Mouse (Mus musculus) mouse trophoblast stem cell (cell line): Measurements from ENCODE around the gene Bphl.
"Not testable (repeated sequence)": the region's sequence is repeated elsewhere in the genome, so short reads cannot be mapped to it uniquely, and the experiment has no call there.

Source experiments
- in situ Hi-C, 2 experiments: fragments of 300-500 bp; cut with MseI, MboI; formaldehyde crosslinking; loops; 2 replicates in 1 of 2; 3 replicates in 1 of 2; pipeline ENCODE4 v1.15.1; 2025

The Bphl gene

GRCm38 (mm10) chr13:34087052-34087812, 49.8 kb downstream of the Bphl start:
- in situ Hi-C loops, result no loop called here

- in situ Hi-C loops, result not testable (repeated sequence)
Observed at GRCm38 (mm10) chr13:34088201-34088649, 50.8 kb downstream of the Bphl start.

DNA sequence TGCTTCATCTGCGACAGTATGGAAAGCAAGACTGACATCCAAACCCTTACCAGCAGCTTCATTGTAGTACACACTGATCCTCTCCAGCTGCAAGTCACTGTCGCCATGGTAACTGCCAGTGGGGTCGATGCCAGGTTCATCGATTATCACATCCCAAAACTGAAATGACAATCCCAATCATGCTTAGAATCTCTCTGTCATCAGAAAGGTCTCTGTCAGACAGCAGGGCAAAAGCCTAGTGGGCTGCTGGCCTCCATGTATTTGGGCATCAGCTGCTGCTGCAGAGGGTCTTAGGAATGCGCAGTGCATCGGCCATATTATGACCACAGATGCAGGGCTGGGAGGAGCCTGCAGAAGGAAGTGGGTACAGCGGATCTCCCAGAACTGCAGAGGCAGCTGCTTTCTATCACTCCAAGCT, 51.5 kb downstream of the Bphl start:
- in situ Hi-C loops, result no loop called here

DNA sequence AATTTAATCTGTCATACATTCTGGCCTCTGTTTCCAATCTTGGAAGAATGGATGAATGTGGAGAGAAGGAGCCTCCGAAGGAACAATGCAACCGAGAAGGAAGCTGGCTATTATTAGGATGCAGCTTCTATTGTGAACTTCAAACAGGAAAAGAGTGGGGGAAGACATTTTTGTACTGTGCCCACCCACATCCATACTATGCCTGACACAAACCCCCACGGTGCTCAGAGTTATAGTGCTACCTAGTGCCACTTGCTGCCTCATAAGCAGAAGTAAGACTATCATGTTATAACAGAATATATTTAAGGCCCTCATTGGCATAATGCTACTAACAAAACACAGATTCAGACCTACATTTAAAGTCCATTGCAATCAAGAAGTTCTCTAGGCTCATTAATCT, 52.0 kb downstream of the Bphl start:
- in situ Hi-C loops, result no loop called here

DNA sequence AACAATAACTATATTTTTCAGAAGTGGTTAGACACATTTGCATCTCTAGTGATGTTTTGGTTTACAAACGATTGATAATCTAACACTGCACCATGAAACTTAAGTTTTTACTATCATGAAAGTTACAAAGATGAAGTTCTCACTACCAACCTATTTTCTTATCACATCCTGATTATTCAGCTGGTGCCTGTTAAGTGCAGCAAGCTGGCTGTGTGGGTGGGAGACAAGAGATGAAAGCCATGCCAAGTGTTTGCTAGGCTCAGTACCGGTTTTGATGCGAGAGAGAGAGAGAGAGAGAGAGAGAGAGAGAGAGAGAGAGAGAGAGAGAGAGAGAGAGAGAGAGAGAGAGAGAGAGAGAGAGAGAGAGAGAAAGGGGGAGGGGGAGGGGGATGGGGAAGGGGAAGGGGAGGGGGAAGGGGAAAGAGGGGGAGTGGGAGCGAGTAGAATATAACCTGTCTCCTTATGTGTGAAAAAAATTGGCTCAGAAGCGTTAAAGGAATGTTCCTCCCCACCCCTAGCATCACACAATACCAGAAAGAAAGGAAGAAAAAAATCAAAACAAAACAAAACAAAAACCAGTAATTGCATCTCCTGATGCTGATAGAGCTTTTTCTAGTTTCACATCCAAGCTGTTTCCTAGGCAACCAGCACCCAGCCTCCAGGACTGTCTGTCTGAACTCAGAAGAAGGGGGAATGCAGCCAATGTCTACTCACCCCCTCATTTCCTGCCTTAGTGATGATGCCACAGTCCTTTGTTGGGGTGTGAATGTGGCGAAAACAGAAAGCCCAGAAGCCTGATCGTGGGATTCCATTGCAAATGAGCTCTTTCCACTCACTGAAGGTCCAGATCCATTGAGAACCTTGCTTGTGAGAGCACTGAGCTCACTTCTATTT, 58.4 kb downstream of the Bphl start:
- in situ Hi-C loops, result no loop called here

- in situ Hi-C loops, result no loop called here
Observed at GRCm38 (mm10) chr13:34096455-34096854, 59.1 kb downstream of the Bphl start.

- in situ Hi-C loops, result no loop called here
Observed at GRCm38 (mm10) chr13:34097086-34097485, 59.7 kb downstream of the Bphl start.

DNA sequence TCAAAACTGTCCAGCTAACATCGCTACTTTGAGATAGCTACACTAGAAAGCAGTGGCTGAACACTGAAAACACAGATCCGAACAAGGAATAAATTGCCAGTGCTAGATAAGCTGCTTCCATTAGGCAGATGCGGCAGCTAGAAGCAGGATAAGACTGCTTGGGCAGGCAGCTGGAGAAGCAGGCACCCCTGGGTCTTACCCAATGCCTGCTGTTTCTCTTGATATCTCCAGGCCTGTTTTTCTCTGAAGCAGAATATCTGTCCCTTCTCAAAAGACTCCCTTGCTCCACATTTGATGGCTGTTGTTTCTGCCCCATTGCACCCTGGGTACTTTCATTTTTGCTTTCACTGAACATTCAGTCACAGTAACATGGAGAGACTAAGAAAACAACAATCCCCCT, 63.3 kb downstream of the Bphl start:
- in situ Hi-C loops, result no loop called here

- in situ Hi-C loops, result no loop called here
Observed at GRCm38 (mm10) chr13:34101247-34101646, 63.9 kb downstream of the Bphl start.

DNA sequence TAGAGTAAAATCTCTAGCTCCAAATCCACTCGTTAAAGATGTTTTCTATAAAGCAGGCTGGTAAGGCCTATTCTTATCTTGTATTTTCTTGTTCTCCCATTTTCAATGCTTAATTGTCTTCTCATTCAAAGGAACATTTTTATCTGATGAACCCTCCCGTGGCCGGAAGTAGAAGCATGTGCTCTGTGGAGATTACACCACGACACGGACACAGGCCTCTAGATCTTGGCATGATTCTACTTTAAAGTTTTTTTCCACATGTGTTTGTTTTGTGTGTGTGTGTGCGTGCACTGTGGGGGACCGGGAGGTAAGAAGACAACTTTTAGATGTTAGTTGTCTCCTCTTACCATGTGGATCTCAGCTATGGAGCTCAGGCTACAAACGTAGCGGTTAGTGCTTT, 64.5 kb downstream of the Bphl start:
- in situ Hi-C loops, result no loop called here

DNA sequence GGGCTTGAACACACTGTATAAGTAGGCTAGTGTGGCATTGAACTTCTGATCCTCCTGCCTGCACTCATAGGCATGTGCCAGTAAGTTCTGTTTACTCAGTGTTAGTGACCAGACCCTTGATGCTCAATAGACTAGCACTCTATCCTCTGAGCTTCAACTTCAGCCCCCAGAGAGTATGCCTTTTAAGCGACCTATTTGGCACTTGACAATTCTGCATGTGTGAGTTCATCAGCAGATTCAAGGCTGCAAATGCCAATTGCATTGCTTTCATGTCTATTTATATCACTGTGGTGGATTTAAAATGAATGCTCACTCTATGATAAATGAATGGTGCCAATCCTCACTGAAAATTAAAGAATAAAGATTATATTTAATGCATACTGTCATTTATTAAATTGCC, 68.0 kb downstream of the Bphl start:
- in situ Hi-C loops, result no loop called here

DNA sequence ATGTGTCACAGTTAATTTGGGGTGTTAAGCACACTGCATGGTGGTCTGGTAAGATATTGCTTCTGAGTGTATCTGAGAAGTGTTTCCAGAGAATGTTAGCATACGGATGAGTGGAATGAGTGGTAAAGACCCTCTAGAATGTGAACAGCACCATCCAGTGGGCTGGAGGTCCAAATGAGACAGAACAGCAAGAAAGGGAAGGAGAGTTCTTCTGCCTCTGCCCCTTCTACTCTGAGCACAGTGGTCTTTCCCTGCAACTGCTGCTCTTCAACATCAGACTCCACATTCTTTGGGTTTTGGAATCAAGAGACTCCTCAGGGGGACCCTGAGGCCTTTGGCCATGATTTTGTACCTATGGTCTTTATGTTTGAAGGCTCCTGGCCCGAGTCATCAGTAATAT, 68.9 kb downstream of the Bphl start:
- in situ Hi-C loops, result no loop called here

GRCm38 (mm10) chr13:34106999-34107398, 69.6 kb downstream of the Bphl start:
- in situ Hi-C loops, result no loop called here

DNA sequence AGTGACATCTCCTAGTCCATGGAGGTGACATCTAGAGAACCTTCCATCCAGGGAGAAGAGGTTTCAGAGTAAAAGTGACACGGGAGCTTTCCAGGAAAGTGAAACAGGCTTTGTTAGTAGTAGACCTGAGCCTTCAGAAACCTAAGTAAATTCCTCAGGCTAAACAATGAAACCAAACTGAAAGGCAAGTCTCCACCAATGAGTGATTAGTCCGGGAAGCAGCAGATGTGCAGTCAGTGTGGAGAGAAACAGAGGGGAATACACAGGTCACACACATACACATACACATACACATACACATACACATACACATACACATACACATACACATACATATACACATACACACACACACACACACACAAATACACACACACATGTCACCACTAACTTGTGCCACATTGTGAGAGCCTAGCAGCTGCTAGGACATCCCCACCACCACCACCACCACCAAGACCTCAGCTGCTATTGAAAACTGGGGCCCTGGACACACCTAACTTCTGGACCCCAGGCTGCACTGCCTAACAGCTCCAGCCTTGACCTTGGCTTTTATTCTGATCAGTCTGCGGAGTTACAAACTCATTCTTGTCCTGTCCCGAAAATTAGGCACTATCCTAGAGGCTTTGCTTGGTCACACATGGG, 71.8 kb downstream of the Bphl start:
- in situ Hi-C loops, result no loop called here

- in situ Hi-C loops, result no loop called here
Observed at GRCm38 (mm10) chr13:34109677-34110058, 72.3 kb downstream of the Bphl start.

DNA sequence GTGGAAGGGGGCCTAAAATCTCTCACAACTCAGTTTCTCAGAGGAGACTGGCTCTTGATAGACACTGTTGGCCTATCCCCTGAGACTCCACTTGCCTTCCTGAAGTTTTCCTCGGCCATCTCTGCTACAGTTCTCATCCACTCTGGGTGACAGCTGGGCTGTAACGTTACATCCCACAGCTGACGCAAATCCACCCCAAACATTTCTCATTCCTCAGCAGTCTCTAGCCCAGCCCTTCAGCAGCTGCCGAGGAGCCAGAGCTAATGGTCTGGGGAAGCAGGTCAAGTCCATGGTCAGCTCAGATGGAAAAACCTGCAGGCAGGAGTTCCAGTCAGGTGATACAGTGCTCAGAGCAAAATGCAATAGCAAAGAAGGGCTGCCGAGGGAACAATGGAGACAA, 73.6 kb downstream of the Bphl start:
- in situ Hi-C loops, result no loop called here

DNA sequence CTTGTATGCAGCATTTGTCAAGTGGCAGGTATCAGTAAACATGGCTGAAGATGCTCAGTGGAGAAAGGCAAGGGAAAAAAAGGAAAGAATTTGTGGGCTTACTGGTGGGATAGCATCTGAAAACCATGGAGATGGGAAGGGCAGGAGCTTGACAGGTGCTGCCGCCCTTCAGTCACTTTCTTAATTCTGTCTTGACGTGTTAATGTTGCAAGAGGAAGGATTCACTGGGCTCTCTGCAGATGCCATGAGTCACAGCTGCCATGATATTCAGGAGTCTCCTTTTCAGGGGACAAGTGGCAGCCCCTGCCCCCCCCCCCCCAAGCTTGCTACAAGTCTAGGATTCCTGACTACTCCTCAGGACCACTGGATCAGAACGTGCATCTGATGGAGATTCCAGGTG, 74.5 kb downstream of the Bphl start:
- in situ Hi-C loops, result no loop called here

DNA sequence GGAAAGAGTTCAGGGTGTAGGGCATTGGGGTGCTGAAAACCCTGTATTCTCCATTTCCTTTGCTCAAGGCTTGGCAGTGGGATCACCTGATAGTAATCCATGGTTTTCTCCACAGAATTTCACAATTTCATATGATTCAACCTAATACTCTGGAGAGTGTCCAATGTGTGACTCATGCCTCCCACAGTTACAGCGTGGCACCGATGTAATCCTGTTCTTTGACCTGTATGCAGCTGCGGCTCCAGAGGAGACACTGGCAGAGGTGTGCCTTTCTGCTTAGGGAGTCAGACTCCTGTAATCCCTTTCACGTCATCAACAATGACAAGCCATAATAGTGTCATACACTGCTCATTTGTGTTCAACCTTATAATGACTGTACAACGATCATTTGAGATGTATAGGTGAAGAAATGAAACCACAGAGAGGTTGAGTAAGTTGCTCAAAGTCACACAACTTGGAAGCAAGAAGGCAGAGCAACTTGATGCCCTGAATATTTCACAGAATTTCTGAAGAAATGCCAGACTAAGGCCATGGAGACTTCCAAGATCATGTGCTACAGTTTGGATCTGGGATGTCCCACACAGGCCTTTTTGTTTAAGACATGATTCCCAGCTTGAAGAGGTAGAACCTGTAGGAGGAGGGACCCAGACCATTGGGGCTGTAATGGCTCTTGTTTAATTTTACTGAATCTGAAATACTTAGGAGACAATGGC, 75.1 kb downstream of the Bphl start:
- in situ Hi-C loops, result no loop called here

DNA sequence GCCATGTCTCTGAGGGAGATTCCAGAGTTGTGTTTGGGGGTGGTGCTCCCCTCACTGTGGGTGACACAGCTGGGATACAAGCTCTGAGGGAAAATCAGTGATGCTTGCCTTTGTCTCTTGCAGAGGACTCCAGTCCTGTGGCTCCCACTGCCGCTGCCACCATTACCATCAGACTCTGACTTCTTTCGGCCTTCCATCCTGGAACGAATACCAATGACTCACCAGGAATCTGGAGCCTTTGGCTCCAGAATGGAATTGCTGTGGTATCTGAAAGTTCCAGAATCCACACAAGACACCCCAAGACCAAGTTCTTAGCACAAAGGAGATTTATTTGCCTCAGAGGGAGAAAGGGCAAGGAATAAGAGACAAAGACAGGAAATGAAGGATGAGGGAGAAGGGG, 75.7 kb downstream of the Bphl start:
- in situ Hi-C loops, result no loop called here

- in situ Hi-C loops, result no loop called here
Observed at GRCm38 (mm10) chr13:34114654-34115053, 77.3 kb downstream of the Bphl start.

DNA sequence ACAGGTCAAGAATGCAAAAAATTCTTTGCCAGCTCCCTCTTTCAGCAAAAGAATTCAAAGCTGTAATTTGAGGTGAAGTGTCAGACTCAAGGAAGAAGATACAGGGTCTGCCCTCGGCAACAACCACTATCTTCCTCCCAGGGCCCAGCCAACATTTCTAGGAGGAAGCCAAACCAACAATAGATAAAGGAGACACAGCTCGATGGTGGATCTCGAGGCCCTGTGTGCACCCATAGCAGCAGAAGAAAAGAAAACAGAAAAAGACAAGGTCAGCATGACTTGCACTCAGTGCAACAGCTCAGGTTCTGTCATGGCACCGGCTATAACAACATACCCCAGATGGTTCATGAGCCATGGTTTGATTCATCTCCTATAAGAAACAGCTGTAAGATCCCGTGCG, 79.1 kb downstream of the Bphl start:
- in situ Hi-C loops, result no loop called here

DNA sequence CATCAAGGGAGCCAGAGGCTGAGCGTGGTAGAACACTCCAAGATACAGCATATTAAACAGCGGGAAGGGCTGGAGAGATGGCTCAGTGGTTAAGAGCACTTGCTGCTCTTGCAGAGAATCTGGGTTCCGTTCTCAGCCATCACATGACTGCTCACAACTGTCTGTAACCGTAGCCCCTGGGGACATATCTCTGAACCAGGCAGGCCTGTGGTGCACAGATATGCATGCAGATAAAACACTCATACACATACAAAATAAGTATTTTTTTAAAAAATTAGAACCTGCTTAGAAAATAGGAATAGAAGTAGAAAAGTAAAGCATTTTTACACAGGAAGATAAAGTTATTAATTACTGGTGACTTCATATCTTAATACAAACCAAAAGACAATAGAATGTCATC, 81.4 kb downstream of the Bphl start:
- in situ Hi-C loops, result no loop called here
